Mouse (Mus musculus): ENCODE measurements around the gene Tmprss5. TPM values are rescaled to one million over a fixed set of nuclear protein-coding genes. Genes with fewer than 3 reads are reported as not detected.

The Tmprss5 gene
- polyA plus RNA-seq (2012; rRNA removed): 3.7 and 6.5 TPM in 2 replicates

DNA sequence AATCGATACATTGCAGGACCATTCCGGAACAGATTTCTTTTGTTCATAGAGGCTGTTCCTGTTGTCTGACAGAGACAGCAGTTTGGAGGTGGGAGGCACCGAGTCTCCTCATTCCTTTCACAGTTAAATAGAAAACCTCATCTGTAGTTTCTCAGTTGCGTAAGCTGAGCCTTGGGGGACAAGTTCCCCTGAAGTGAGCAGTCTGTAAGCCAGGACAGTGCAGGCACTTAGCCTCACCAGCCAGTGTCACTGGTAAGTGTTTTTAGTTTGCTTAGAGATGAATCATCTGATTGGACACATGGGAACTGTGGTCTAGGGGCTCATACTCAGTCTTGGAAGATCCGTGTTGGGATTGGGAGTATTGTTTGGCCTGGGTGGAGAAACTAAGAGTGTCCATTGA, at the start of gene Tmprss5:
Gene Tmprss5, plus strand, starts transcription at position 154 of the 400 bp plus-strand sequence.

DNA sequence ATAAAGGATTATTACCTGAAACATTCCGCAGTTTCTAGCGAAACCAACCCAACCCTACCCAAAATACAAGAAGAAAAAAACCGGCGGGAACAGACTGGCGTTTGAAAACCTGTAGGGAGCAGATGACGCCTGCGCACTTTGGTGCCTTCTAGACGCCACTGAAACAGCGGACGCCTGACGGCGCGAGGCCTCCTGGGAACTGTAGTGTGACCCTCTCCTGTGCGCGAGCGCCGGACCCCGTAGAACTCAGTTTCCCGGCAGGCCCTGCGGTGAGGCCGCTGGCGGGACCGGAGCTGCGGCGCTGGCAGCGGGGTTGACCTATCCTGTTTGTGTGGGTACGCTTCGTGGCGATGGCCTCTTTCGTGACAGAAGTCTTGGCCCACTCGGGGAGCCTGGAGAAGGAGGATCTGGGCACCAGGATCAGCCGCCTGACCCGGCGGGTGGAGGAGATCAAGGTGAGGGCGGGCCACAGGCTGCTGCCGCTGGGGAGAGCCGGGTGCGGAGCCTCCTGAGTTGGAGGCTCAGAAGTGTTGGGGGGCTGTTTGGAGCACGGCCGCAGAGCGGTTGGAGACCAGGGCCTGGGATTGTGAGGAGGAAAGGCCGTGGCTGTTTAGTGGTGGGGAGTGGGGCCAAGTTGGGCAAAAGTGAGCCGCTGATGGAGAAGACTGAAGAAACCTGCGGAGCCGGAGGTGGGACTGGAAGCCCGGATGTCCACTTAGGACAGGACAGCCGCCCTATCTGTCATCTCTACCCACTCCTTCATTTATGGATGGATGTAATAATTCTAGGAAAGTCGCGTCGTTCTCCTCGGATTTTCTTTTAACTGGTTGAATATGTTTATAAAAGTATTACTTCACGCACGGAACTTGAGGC, 25.5 kb upstream of the Tmprss5 start, which contains the start of gene Zw10:
Gene Zw10, plus strand, starts transcription at position 281 of the 873 bp plus-strand sequence.

Other genes starting within 250 kb of the Tmprss5 start
- 2.8 and 3.0 TPM in 2 replicates for gene Zbtb16, start 245.0 kb upstream of the Tmprss5 start, polyA plus RNA-seq (2012; rRNA removed)
- gene Htr3a, start 170.2 kb upstream of the Tmprss5 start, polyA plus RNA-seq (2012; rRNA removed): 0.69 and 0.87 TPM in 2 replicates
- 0.10 TPM in 1 of 2 replicates, not detected in the other for gene Htr3b, start 116.3 kb upstream of the Tmprss5 start, polyA plus RNA-seq (2012; rRNA removed)
- 0.84 and 3.2 TPM in 2 replicates for gene Usp28, start 95.9 kb upstream of the Tmprss5 start, polyA plus RNA-seq (2012; rRNA removed)
- 1.5 and 2.3 TPM in 2 replicates for gene Zw10, start 25.6 kb upstream of the Tmprss5 start, polyA plus RNA-seq (2012; rRNA removed)
- gene Gm4894, start 169.3 kb downstream of the Tmprss5 start, polyA plus RNA-seq (2012; rRNA removed): not detected in 2 replicates